Comparison of ENCODE assay signal across 8 mouse cellular contexts in the genomic region with DNA sequence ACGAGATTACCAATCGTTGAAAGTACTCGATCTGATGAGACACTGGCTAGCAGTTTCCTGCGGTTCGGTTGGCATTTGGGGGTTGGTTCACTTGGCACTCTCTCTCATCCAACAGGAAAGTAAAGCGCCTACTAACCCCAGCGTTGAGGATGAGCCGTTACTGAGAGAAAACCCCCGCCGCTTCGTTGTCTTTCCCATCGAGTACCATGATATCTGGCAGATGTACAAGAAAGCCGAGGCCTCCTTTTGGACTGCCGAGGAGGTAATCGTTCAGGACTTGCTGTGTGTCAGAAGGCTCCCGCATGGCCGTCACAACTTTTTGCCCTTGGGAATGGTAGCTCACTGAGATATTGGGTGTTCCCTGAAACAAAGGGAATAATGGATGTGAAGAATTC. TPM values are rescaled to one million over a fixed set of nuclear protein-coding genes. Genes with fewer than 3 reads are reported as not detected.
A peak's percentile ranks its signal among the peaks of the same experiment; 100 is the strongest.
DNase-seq lines count a peak whose midpoint lies in the region; ATAC-seq and TF ChIP-seq lines count a peak whose summit lies in the region.

No protein-coding gene starts in this region.

- no peak for ATAC-seq in embryonic facial prominence, embryonic 13.5 days (ENCODE audit: insufficient number of reproducible peaks, insufficient read depth, low FRiP score, low TSS enrichment, low read depth)
- ATAC-seq in intestine, embryonic 15.5 days: no peak
- ATAC-seq in neural tube, embryonic 14.5 days (ENCODE audit: low read depth): no peak
- no peak for ATAC-seq in megakaryocyte progenitor cell, adult 5-6 weeks (replicated peaks; ENCODE audit: poor library complexity)
- ATAC-seq in cerebellum, adult (ENCODE audit: insufficient number of reproducible peaks, low FRiP score, low TSS enrichment): no peak

- peaks cover 28% of the 10 kb centered on the region for H3K36me3 ChIP-seq in embryonic facial prominence, embryonic 13.5 days
- H3K36me3 ChIP-seq in intestine, embryonic 15.5 days: peaks cover 2% of the 10 kb centered on the region
- H3K36me3 ChIP-seq in neural tube, embryonic 14.5 days (ENCODE audit: control insufficient read depth, insufficient read depth, low read length): no peaks in the 10 kb centered on the region

- no peaks in the 10 kb centered on the region for H3K9me3 ChIP-seq in embryonic facial prominence, embryonic 13.5 days
- H3K9me3 ChIP-seq in intestine, embryonic 15.5 days: no peaks in the 10 kb centered on the region
- no peaks in the 10 kb centered on the region for H3K9me3 ChIP-seq in neural tube, embryonic 14.5 days (ENCODE audit: control insufficient read depth, low read length)

- WGBS in lung, adult 2 months: 3% methylated on average over 17 of the region's 17 CpGs
- WGBS in embryonic facial prominence, embryonic 13.5 days: under 1% methylated on average over 17 of the region's 17 CpGs
- under 1% methylated on average over 17 of the region's 17 CpGs for WGBS in intestine, embryonic 15.5 days
- WGBS in neural tube, embryonic 14.5 days: 1% methylated on average over 17 of the region's 17 CpGs

- H3K27ac ChIP-seq in embryonic facial prominence, embryonic 13.5 days: peak overlapping the region; percentile 86
- H3K27ac ChIP-seq in intestine, embryonic 15.5 days: peak overlapping the region; percentile 82
- H3K27ac ChIP-seq in neural tube, embryonic 14.5 days (ENCODE audit: low read depth, low read length): no peak overlapping the region

- H3K9ac ChIP-seq in embryonic facial prominence, embryonic 13.5 days: peak overlapping the region; percentile 86
- H3K9ac ChIP-seq in intestine, embryonic 15.5 days: peak overlapping the region; percentile 76
- peak overlapping the region; percentile 72; the same call in 1 of the 2 replicates for H3K9ac ChIP-seq in neural tube, embryonic 14.5 days (replicated peaks; ENCODE audit: low read depth, low read length)

- peak overlapping the region; percentile 99 for H3K4me3 ChIP-seq in lung, adult 2 months (replicated peaks; ENCODE audit: extremely low read depth, low read depth, low read length)
- peak overlapping the region; percentile 82 for H3K4me3 ChIP-seq in embryonic facial prominence, embryonic 13.5 days
- H3K4me3 ChIP-seq in intestine, embryonic 15.5 days (replicated peaks): peak overlapping the region; percentile 95
- H3K4me3 ChIP-seq in neural tube, embryonic 14.5 days (ENCODE audit: low read depth, low read length): peak overlapping the region; percentile 85

- H3K4me1 ChIP-seq in lung, adult 2 months (ENCODE audit: control insufficient read depth, insufficient read depth, low read length): peaks cover 8% of the 10 kb centered on the region
- peaks cover 46% of the 10 kb centered on the region for H3K4me1 ChIP-seq in embryonic facial prominence, embryonic 13.5 days
- peaks cover 29% of the 10 kb centered on the region for H3K4me1 ChIP-seq in intestine, embryonic 15.5 days (replicated peaks)
- H3K4me1 ChIP-seq in neural tube, embryonic 14.5 days (ENCODE audit: control insufficient read depth, insufficient read depth, low read length): peaks cover 11% of the 10 kb centered on the region; the same call in 1 of the 2 replicates

- TF ChIP-seq POLR2A in lung, adult 2 months (IDR thresholded peaks at IDR 0.05; ENCODE audit: borderline replicate concordance, extremely low read depth, low read depth, low read length): no peak

- H3K27me3 ChIP-seq in embryonic facial prominence, embryonic 13.5 days: no peaks in the 10 kb centered on the region
- no peaks in the 10 kb centered on the region for H3K27me3 ChIP-seq in intestine, embryonic 15.5 days (replicated peaks)
- H3K27me3 ChIP-seq in neural tube, embryonic 14.5 days (ENCODE audit: control insufficient read depth, insufficient read depth, low read length): no peaks in the 10 kb centered on the region

- DNase-seq in lung, adult 2 months: peak; percentile 14
- DNase-seq in lung, adult 18-20 months: no peak
- DNase-seq in layer of hippocampus, adult 18-20 months (ENCODE audit: low spot score in 2 of 2): no peak

- H3K4me2 ChIP-seq in embryonic facial prominence, embryonic 13.5 days: peak overlapping the region; percentile 89
- peak overlapping the region; percentile 86 for H3K4me2 ChIP-seq in intestine, embryonic 15.5 days (replicated peaks)
- H3K4me2 ChIP-seq in neural tube, embryonic 14.5 days (ENCODE audit: low read depth, low read length): peak overlapping the region; percentile 68

- no peak for TF ChIP-seq CTCF in lung, adult 2 months (IDR thresholded peaks at IDR 0.05; ENCODE audit: insufficient read depth, low read length)

RNA-seq across cellular contexts. Expression of a gene that starts 0.8 kb away (rescaled TPM):
- 1.6 and 2.1 TPM in 2 replicates for polyA plus RNA-seq in lung, adult 2 months (2012; rRNA removed)
- polyA plus RNA-seq in embryonic facial prominence, embryonic 13.5 days (2015; fragmentation: Nextera tagmentation; extraction: Ambion mirVana): 214 and 235 TPM in 2 replicates
- polyA plus RNA-seq in intestine, embryonic 15.5 days (2015; fragmentation: Nextera tagmentation; extraction: Ambion mirVana): 161 and 178 TPM in 2 replicates
- 26.1 and 31.2 TPM in 2 replicates for polyA plus RNA-seq in neural tube, embryonic 14.5 days (2014; fragmentation: Nextera tagmentation; extraction: Ambion mirVana)
- 176 and 181 TPM in 2 replicates for total RNA-seq in megakaryocyte progenitor cell, adult 5-6 weeks (2015)
- 149 and 153 TPM in 2 replicates for total RNA-seq in megakaryocyte progenitor cell, adult 5-6 weeks (2017)
- 1 to 10 TPM in 1 of 2 experiments, under 1 TPM in 1; 0.71 to 1.5 TPM for total RNA-seq in layer of hippocampus, adult 18-20 months (2021)

RNA-seq across cellular contexts. Expression of a gene that starts 27.2 kb away (rescaled TPM):
- 16.7 and 22.5 TPM in 2 replicates for polyA plus RNA-seq in lung, adult 2 months (2012; rRNA removed)
- 3.8 and 4.0 TPM in 2 replicates for polyA plus RNA-seq in embryonic facial prominence, embryonic 13.5 days (2015; fragmentation: Nextera tagmentation; extraction: Ambion mirVana)
- polyA plus RNA-seq in intestine, embryonic 15.5 days (2015; fragmentation: Nextera tagmentation; extraction: Ambion mirVana): 2.1 and 2.3 TPM in 2 replicates
- 1.3 and 2.2 TPM in 2 replicates for polyA plus RNA-seq in neural tube, embryonic 14.5 days (2014; fragmentation: Nextera tagmentation; extraction: Ambion mirVana)
- total RNA-seq in megakaryocyte progenitor cell, adult 5-6 weeks (2015): not detected in 2 replicates
- total RNA-seq in megakaryocyte progenitor cell, adult 5-6 weeks (2017): not detected in 2 replicates
- total RNA-seq in layer of hippocampus, adult 18-20 months (2021): 10 to 100 TPM; 30.2 to 35.4 TPM

RNA-seq across cellular contexts. Expression of a gene that starts 57.7 kb away (rescaled TPM):
- polyA plus RNA-seq in lung, adult 2 months (2012; rRNA removed): 22.1 and 35.2 TPM in 2 replicates
- polyA plus RNA-seq in embryonic facial prominence, embryonic 13.5 days (2015; fragmentation: Nextera tagmentation; extraction: Ambion mirVana): 11.2 and 13.4 TPM in 2 replicates
- 8.9 and 10.9 TPM in 2 replicates for polyA plus RNA-seq in intestine, embryonic 15.5 days (2015; fragmentation: Nextera tagmentation; extraction: Ambion mirVana)
- polyA plus RNA-seq in neural tube, embryonic 14.5 days (2014; fragmentation: Nextera tagmentation; extraction: Ambion mirVana): 13.3 and 18.8 TPM in 2 replicates
- total RNA-seq in megakaryocyte progenitor cell, adult 5-6 weeks (2015): 7.4 and 9.1 TPM in 2 replicates
- 6.6 and 7.8 TPM in 2 replicates for total RNA-seq in megakaryocyte progenitor cell, adult 5-6 weeks (2017)
- total RNA-seq in layer of hippocampus, adult 18-20 months (2021): 1 to 10 TPM; 2.9 to 4.6 TPM
